Mouse (Mus musculus) hindbrain, embryonic 15.5 days (tissue): Measurements from ENCODE around the gene Chrm1. TPM values are rescaled to one million over a fixed set of nuclear protein-coding genes. Genes with fewer than 3 reads are reported as not detected.
"Not testable (repeated sequence)": the region's sequence is repeated elsewhere in the genome, so short reads cannot be mapped to it uniquely, and the experiment has no call there.

Experiments used
- ATAC-seq: fragments of 200-750 bp; cut with Nextera tagmentation; 2 replicates; pipeline ENCODE4 v1.8.0; 2017; ENCODE audit warnings: low read depth, moderate number of reproducible peaks, moderate TSS enrichment; ENCODE audit not compliant: low FRiP score
- H3K27ac ChIP-seq: fragments of 300-500 bp; sonication (generic); replicated peaks from 2 replicates; pipeline ENCODE4 v1.5.1; 2015; ENCODE audit warnings: mild to moderate bottlenecking, inconsistent platforms
- H3K27me3 ChIP-seq: fragments of 300-500 bp; sonication (generic); 2 replicates; pipeline ENCODE4 v1.6.1; 2015; ENCODE audit warnings: control low read depth, inconsistent platforms
- H3K36me3 ChIP-seq: fragments of 300-500 bp; sonication (generic); 2 replicates; pipeline ENCODE4 v1.6.1; 2015; ENCODE audit warnings: control low read depth, inconsistent platforms
- H3K4me1 ChIP-seq: fragments of 300-500 bp; sonication (generic); replicated peaks from 2 replicates; pipeline ENCODE4 v1.6.1; 2015; ENCODE audit warnings: control low read depth, inconsistent platforms
- H3K4me2 ChIP-seq: fragments of 300-500 bp; sonication (generic); 2 replicates; pipeline ENCODE4 v1.6.1; 2015; ENCODE audit warnings: moderate library complexity, mild to moderate bottlenecking, inconsistent platforms
- H3K4me3 ChIP-seq: fragments of 300-500 bp; sonication (generic); 2 replicates; pipeline ENCODE4 v1.5.1; 2015; ENCODE audit warnings: mild to moderate bottlenecking, inconsistent platforms
- H3K9ac ChIP-seq: fragments of 300-500 bp; sonication (generic); 2 replicates; pipeline ENCODE4 v1.6.1; 2015; ENCODE audit warnings: inconsistent platforms
- H3K9me3 ChIP-seq: fragments of 300-500 bp; sonication (generic); 2 replicates; pipeline ENCODE4 v1.6.1; 2016; ENCODE audit warnings: control low read depth, inconsistent platforms
- WGBS: fragments of 180-500 bp; shearing (Covaris S2); methylation state at CpG from one replicate; pipeline ENCODE4 v1.1.7; 2015; 5-methylcytosine and 5-hydroxymethylcytosine counted together
- polyA plus RNA-seq: library from polyadenylated mRNA; unstranded; fragments of >200 nt; fragmentation: Nextera tagmentation; extraction: Ambion mirVana; gene quantifications from 2 replicates; pipeline ENCODE4 v1.2.1, GENCODE M21; 2015

The Chrm1 gene
- polyA plus RNA-seq, 1 experiment from 2014 or later = 0.54 TPM

DNA sequence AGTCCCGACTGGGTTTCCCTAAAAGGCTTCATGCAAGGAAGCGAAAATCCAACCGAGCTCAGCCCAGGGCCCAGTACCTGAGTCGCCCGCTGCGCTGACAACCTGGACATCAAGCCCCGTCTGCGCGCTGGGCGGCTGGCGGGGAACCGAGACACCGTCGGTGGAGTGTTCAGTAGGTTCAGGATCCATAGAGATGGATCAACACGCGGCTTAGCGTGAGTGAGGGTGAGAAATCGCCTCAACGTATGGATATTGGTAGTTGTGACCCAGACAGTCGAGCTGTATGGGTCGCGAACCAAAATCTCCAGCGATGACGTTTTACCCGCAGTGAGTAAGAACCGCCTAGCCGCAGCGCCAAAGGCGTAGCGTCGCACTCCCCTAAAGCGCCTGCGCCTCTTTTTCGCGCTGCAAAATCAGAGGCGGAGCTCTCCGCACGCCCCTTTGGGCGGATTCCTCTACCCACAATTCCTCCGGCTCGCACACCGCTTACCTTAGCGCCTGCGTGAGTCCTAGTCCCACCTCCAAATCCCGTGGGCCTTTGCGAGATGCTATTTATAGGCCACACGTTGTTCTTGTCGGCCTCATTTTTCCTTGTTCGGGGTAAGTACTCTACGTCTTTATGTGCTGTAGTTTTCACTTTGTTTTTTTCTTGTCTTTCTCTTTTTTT is 59.5 kb downstream of the Chrm1 start, which contains the start of gene Slc3a2:
Slc3a2 (minus strand) TSS at position 463 of the 667 bp plus-strand sequence.
- Histone ChIP-seq H3K4me3 (peak within 1 kb of the TSS; percentile 71), H3K27ac (peak within 1 kb of the TSS; percentile 97), H3K4me2 (peak within 1 kb of the TSS; percentile 61), H3K9me3 (no peaks in the 10 kb centered on the region), H3K36me3 (peaks cover 28% of the 10 kb centered on the region), H3K4me1 (peaks cover 36% of the 10 kb centered on the region), H3K27me3 (no peaks in the 10 kb centered on the region), H3K9ac (peak within 1 kb of the TSS; percentile 95)
- peak; percentile 98 for ATAC-seq
- under 1% methylated on average over 50 of the region's 50 CpGs for WGBS

DNA sequence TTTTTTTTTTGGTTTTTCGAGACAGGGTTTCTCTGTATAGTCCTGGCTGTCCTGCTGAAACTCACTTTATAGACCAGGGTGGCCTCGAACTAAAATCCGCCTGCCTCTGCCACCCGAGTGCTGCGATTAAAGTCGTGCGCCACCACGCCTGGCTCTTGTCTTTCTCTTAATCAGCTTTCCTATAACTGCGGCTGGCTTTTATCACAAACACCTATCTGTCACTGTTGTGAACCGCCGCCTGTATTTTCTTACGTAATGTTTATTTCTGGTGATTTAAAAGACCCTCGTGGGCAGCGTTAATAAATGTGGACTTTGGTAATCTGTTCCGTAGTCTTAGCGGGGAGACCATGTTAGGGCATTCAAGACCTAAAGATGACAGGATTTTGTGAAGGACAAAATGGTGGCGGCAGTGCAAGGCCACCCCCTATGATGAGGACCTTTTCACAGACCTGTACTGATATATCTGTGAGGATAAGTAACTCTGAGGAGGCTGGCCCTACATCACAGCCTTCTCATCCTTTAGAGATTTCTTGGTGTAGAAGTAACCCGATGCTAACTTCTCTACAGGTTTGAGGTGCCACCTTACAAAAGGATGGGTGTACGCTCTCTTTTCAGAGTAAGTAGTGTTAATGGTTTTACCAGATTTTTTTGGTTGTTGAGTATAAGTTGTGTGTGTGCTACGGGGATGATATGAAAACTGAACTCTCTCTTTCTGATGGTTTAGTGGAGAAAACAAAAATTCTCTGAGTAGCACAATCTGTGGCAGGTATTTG is 60.2 kb downstream of the Chrm1 start:
- Histone ChIP-seq H3K9me3 (no peaks in the 10 kb centered on the region), H3K4me2 (peak overlapping the region; percentile 61), H3K27ac (peak overlapping the region; percentile 80), H3K36me3 (peaks cover 28% of the 10 kb centered on the region), H3K4me3 (peak overlapping the region; percentile 71), H3K4me1 (peaks cover 36% of the 10 kb centered on the region), H3K9ac (peak overlapping the region; percentile 75), H3K27me3 (no peaks in the 10 kb centered on the region)
- WGBS = under 1% methylated on average over 20 of the region's 20 CpGs
- ATAC-seq = no peak

DNA sequence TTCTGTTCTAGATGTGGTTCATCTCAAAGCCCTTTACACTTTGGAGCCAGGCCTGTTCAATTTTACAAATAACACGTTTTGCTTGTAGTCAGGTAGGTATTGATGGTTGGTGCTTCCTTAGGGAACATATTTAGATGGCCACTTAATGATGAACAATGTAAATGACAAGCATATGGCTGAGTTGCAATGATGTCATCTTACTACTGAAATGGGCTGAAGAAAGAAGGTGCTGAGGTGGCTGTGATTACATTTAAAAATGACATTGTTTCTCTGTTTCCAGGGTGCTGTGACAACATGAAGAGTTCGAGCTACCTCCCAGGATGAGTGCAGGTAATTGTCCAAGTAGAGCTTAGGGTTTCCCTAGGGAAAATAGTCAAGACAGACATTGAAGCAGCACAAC is 60.8 kb downstream of the Chrm1 start:
- no peak for ATAC-seq
- H3K9ac ChIP-seq = peak overlapping the region; percentile 75
- H3K4me3 ChIP-seq = peak overlapping the region; percentile 71
- H3K4me1 ChIP-seq = peaks cover 36% of the 10 kb centered on the region
- H3K27me3 ChIP-seq = no peaks in the 10 kb centered on the region
- peaks cover 28% of the 10 kb centered on the region for H3K36me3 ChIP-seq
- H3K9me3 ChIP-seq = no peaks in the 10 kb centered on the region
- 3% methylated on average over 2 of the region's 2 CpGs for WGBS
- H3K27ac ChIP-seq = peak overlapping the region; percentile 80; the same call in 1 of the 2 replicates
- peak overlapping the region; percentile 61 for H3K4me2 ChIP-seq

DNA sequence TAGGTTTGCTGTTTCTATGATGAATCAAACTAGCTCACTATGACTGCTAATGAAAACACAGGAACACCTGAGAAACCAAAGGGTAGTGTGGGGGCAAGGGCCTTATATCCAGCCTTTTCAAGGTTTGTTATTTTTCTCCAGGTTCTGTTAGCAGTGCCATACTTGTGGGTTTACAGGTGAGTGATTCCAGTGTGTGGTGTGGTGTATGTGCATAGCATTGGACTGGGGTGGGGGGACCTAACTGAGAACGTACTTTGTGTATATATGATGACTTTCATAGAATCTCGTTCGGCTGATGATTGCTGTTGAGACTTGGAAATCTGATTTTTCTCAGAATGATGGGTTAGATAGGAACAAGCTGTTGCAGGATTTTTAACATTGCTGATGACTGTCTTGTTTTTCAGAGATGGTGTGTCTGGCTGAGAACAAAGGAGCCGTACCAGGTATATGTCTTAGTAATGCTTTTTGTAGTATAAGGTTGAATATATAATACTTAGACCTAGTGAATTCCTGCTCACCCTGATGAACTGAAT is 61.6 kb downstream of the Chrm1 start:
- H3K4me1 ChIP-seq = peaks cover 34% of the 10 kb centered on the region
- ATAC-seq = no peak
- peaks cover 28% of the 10 kb centered on the region for H3K36me3 ChIP-seq
- peak overlapping the region; percentile 61 for H3K4me2 ChIP-seq
- H3K4me3 ChIP-seq = peak overlapping the region; percentile 71
- H3K9ac ChIP-seq = peak overlapping the region; percentile 75; the same call in 1 of the 2 replicates
- no peak overlapping the region for H3K27ac ChIP-seq
- no peaks in the 10 kb centered on the region for H3K27me3 ChIP-seq
- no peaks in the 10 kb centered on the region for H3K9me3 ChIP-seq
- 54% methylated on average over 4 of the region's 4 CpGs for WGBS

DNA sequence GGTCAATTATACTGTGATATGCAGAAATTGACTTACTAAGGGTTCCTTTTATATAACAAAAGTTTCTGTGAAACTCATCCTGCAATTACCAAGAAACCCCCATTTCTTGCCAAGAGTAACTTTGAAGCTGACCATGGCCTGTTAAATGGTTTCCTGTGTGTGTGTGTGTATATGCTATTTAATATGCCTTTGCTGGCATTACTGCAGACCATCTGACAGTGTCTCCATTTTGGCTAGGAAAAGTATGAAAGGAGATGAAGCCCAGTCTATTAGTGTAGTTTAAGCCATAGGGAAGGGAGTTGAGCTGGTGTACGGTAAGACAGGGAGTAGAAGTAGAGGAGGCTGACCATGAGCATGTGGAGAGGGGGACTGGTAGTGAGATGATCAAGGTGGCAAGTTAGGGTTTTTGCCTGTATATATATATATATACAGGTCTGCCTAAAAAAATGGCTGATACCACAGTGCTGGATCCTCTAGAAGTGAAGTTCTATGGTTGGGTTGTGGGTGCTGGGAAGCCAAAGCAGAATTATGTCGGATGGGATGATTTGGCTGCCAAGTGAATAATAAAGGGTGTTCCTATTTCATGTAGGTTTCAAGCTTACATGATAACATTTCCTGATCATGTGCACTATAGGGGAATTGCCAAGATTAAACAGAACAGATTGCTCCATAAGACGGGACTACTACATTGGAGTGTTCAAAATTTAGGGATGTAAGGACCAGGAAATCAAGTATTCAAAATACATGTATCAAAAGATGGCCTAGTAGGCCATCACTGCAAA is 63.2 kb downstream of the Chrm1 start:
- Histone ChIP-seq H3K4me3 (no peak overlapping the region), H3K27ac (no peak overlapping the region), H3K9me3 (no peaks in the 10 kb centered on the region), H3K27me3 (no peaks in the 10 kb centered on the region), H3K4me1 (peaks cover 21% of the 10 kb centered on the region), H3K4me2 (no peak overlapping the region), H3K36me3 (peaks cover 28% of the 10 kb centered on the region), H3K9ac (no peak overlapping the region)
- ATAC-seq = no peak
- 23% methylated on average over 3 of the region's 3 CpGs for WGBS

DNA sequence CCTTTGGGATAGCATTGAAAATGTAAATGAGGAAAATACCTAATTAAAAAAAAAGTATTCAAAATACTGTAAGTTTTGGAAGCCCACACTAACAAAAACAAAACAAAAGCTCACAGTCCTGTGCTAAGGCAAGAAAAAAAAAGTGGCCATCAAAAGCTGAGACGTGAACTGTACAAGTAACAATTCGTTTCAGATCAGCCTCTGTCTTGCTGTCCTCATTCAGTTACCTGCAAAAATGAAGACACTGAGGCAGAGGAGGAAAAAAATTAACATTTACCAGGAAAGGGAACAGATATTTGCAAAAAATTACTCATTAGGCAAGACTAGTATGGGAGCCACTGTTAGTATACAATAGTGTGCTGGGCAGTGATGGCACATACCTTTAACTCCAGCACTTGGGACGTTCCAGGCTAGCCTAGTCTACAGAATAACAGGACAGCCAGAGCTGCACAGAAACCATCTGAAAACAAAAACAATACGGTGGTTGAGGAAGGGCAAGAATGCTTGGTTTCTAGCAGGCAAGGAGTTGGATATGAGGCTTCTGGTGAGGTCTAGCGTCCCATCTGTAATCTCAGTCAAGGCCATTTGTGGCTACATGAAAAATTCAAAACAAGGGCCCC is 64.0 kb downstream of the Chrm1 start:
- no peak for ATAC-seq
- H3K27ac ChIP-seq = no peak overlapping the region
- H3K4me2 ChIP-seq = no peak overlapping the region
- H3K9me3 ChIP-seq = no peaks in the 10 kb centered on the region
- H3K36me3 ChIP-seq = peaks cover 28% of the 10 kb centered on the region
- 29% methylated on average over 5 of the region's 5 CpGs for WGBS
- H3K27me3 ChIP-seq = no peaks in the 10 kb centered on the region
- H3K4me1 ChIP-seq = peaks cover 15% of the 10 kb centered on the region
- no peak overlapping the region for H3K4me3 ChIP-seq
- H3K9ac ChIP-seq = no peak overlapping the region

DNA sequence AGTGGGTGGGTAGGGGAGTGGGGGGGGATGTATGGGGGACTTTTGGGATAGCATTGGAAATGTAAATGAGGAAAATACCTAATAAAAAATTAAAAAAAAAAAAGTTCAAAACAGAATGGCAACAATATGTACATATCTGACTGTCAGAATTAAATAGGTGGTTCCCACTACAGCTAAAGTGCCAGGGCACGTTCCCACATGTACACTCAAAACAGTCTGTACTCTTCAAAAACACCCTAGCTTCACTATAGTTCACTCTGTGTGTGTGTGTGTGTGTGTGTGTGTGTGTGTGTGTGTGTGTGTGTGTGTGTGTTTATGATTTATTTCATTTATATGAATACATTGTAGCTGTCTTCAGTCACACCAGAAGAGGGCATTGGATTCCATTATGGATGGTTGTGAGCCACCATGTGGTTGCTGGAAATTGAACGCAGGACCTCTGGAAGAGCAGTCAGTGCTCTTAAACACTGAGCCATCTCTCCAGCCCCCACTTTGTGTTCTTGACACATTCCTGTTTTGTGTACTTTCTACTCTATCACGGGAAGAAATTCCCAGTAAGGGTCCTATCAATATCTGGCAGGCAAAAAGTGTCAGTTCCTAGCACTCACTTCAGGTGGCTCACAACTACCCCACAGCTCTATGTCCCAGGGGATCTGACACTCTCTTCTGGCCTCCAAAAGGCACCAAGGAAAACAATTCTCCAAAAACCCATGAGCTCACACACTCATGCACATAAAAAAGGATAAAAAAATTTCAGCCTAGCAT is 64.9 kb downstream of the Chrm1 start:
- H3K4me2 ChIP-seq, H3K9ac ChIP-seq, H3K9me3 ChIP-seq, H3K4me3 ChIP-seq, H3K27me3 ChIP-seq, H3K27ac ChIP-seq, ATAC-seq: not testable (repeated sequence)
- Histone ChIP-seq H3K4me1 (peaks cover 15% of the 10 kb centered on the region), H3K36me3 (peaks cover 28% of the 10 kb centered on the region)
- 41% methylated on average over 3 of the region's 3 CpGs for WGBS

Other genes starting within 250 kb of the Chrm1 start
- 12.0 and 12.7 TPM in 2 replicates for gene Slc22a8, start 72.5 kb upstream of the Chrm1 start, polyA plus RNA-seq
- gene Slc22a6, start 45.8 kb upstream of the Chrm1 start, polyA plus RNA-seq = 9.6 and 11.9 TPM in 2 replicates
- 170 and 175 TPM in 2 replicates for gene Slc3a2, start 59.6 kb downstream of the Chrm1 start, polyA plus RNA-seq
- gene Wdr74, start 72.0 kb downstream of the Chrm1 start, polyA plus RNA-seq = 91.9 and 96.1 TPM in 2 replicates
- gene 1700092M07Rik, start 76.9 kb downstream of the Chrm1 start, polyA plus RNA-seq = 1.3 and 1.7 TPM in 2 replicates
- gene Stx5a, start 77.6 kb downstream of the Chrm1 start, polyA plus RNA-seq = 113 and 122 TPM in 2 replicates
- 142 and 145 TPM in 2 replicates for gene Nxf1, start 93.3 kb downstream of the Chrm1 start, polyA plus RNA-seq
- 213 and 214 TPM in 2 replicates for gene Tmem223, start 107.2 kb downstream of the Chrm1 start, polyA plus RNA-seq
- gene Tmem179b, start 110.7 kb downstream of the Chrm1 start, polyA plus RNA-seq = 31.6 and 33.1 TPM in 2 replicates
- 30.5 and 32.8 TPM in 2 replicates for gene Taf6l, start 122.6 kb downstream of the Chrm1 start, polyA plus RNA-seq
- 133 and 144 TPM in 2 replicates for gene Polr2g, start 134.8 kb downstream of the Chrm1 start, polyA plus RNA-seq
- 7.8 and 8.6 TPM in 2 replicates for gene Zbtb3, start 138.8 kb downstream of the Chrm1 start, polyA plus RNA-seq
- 56.8 and 58.6 TPM in 2 replicates for gene Ttc9c, start 155.5 kb downstream of the Chrm1 start, polyA plus RNA-seq
- gene Hnrnpul2, start 156.2 kb downstream of the Chrm1 start, polyA plus RNA-seq = 5.4 and 6.5 TPM in 2 replicates
- not detected in 2 replicates for gene AC129217.1, start 166.0 kb downstream of the Chrm1 start, polyA plus RNA-seq
- gene Bscl2, start 173.7 kb downstream of the Chrm1 start, polyA plus RNA-seq = 101 and 104 TPM in 2 replicates
- gene Gng3, start 175.4 kb downstream of the Chrm1 start, polyA plus RNA-seq = 450 and 460 TPM in 2 replicates
- gene Lrrn4cl, start 187.0 kb downstream of the Chrm1 start, polyA plus RNA-seq = 0.61 and 0.92 TPM in 2 replicates
- gene Ubxn1, start 207.7 kb downstream of the Chrm1 start, polyA plus RNA-seq = 141 and 145 TPM in 2 replicates
- gene Uqcc3, start 217.1 kb downstream of the Chrm1 start, polyA plus RNA-seq = 60.2 and 61.5 TPM in 2 replicates
- 43.0 and 45.2 TPM in 2 replicates for gene Lbhd1, start 219.9 kb downstream of the Chrm1 start, polyA plus RNA-seq
- gene Gm49403, start 220.1 kb downstream of the Chrm1 start, polyA plus RNA-seq = not detected in 2 replicates
- 45.3 and 51.6 TPM in 2 replicates for gene 1810009A15Rik, start 225.1 kb downstream of the Chrm1 start, polyA plus RNA-seq
- gene Gm49416, start 225.1 kb downstream of the Chrm1 start, polyA plus RNA-seq = not detected in 2 replicates
- gene Ints5, start 229.2 kb downstream of the Chrm1 start, polyA plus RNA-seq = 33.0 and 35.3 TPM in 2 replicates
- 83.0 and 84.9 TPM in 2 replicates for gene Ganab, start 234.3 kb downstream of the Chrm1 start, polyA plus RNA-seq